Mouse (Mus musculus) erythroblast, embryonic 14.5 days (primary cell): ENCODE results near the gene Susd6.

Experiments used
- GATA1 ChIP-seq: IDR thresholded peaks from 2 replicates; pipeline ENCODE4 v1.6.1; 2012; ENCODE audit warnings: low read length, inconsistent platforms, mixed read lengths
- TAL1 ChIP-seq: IDR thresholded peaks from 3 replicates; pipeline ENCODE4 v1.6.1; 2012; ENCODE audit warnings: low read length, inconsistent platforms, mixed read lengths

DNA sequence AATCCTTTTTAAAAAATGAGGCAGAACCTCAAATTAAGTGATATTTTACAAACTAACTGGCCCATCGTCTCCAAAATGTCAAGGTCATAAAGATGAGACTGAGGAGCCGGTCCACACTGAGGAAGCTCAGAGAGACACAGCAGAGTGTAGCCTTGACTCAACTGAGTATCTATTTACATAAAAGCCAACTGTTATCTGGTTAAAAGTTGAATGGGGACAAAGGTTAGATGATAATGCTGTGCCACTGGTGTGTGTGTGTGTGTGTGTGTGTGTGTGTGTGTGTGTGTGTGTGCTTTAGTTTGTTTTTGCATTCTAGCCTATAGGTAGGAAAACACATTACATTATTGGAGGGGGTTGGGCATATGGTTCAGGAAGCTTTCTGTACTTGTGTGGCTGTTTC lies 100.8 kb downstream of the Susd6 start:
- TF ChIP-seq GATA1 (no peak), TAL1 (no peak)
